Mouse (Mus musculus): ENCODE data around the gene Btg2.

The Btg2 gene

DNA sequence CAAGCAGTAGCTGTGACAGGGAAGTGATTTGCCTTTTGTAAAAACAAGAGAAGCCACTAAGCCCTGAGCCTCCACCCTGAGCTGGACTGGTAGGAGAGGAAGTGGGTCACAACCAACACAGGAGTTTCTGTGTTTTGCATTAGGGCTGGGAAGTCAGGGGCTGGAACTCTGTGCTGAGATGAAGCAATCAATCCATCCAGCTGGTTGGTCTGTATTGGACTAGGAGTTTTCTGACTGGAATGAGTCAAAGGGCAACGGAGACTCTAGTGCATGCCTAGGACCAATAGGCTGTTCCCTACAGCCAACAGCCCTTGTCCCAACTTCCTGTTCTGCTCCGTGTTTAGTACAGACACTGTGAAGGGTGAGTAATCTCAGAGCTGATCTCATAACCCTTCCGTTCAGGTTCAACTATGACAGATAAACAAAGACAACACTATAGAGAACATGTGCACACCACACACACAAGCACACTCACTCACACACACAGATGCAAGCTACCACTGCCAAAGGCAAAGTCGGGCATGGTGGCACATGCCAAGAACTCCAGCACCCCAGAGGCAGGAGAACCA lies 13.6 kb downstream of the Btg2 start:
- in situ Hi-C loops (cut with MboI; ENCODE audit: unreplicated experiment in 2 of 2), result loop anchor here (10.0 to 25.0 kb wide), 5 partner anchors 371 to 1069 kb away; partner anchors contain the start of genes Ppp1r15b (in 2 of the 2), Lax1 (in 1 of the 2) and Ptpn7 (in 1 of the 2)

DNA sequence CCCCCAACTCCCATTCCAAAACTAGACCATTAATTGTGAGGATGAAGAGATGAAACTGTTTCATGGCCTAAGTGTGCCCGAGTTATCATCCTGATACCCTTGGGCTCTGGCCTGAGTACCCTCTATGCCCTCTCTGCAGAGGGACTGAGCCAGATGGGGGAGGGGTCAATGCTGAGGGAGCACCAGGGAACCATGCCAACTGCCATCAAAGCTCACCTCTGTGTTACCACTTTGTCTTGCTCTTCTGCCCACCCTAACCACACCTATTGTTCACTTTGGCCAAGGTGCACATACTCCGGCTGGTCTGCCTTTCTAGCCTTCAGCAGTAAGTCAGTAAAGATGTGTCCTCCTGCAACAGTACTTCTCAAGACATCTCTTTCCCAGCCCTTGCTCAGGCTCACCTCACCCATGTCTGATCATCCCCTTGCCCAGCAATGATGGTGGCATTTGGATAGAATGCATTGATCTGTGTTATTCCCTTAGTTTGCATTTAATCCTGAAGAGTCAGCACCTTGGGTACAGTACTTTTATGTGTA lies 14.6 kb downstream of the Btg2 start:
- in situ Hi-C loops (cut with MboI; ENCODE audit: unreplicated experiment in 2 of 2), result loop anchor here (10.0 to 25.0 kb wide), 5 partner anchors 370 to 1070 kb away; partner anchors contain the start of genes Ppp1r15b (in 2 of the 2), Lax1 (in 1 of the 2) and Ptpn7 (in 1 of the 2)

DNA sequence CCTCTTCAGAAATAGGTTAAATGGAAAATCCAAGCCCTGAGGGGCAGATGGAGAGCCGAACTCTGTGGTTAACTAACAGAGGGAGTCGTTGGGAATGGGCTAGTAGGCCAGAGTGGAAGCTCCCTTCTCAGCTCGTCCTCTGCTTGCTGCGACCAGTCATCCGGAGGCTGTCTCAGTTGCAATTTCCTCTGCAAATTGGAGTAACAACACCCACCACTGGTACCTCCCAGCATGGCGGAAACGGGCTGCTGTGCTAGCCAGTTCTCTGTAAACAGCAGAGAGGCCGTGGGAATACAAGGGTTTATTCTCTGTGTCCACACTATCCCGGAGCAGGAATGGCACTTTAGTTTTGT lies 15.2 kb downstream of the Btg2 start:
- in situ Hi-C loops (cut with MboI; ENCODE audit: unreplicated experiment in 2 of 2), result loop anchor here (10.0 to 25.0 kb wide), 5 partner anchors 369 to 1071 kb away; partner anchors contain the start of genes Ppp1r15b (in 2 of the 2), Lax1 (in 1 of the 2) and Ptpn7 (in 1 of the 2)

DNA sequence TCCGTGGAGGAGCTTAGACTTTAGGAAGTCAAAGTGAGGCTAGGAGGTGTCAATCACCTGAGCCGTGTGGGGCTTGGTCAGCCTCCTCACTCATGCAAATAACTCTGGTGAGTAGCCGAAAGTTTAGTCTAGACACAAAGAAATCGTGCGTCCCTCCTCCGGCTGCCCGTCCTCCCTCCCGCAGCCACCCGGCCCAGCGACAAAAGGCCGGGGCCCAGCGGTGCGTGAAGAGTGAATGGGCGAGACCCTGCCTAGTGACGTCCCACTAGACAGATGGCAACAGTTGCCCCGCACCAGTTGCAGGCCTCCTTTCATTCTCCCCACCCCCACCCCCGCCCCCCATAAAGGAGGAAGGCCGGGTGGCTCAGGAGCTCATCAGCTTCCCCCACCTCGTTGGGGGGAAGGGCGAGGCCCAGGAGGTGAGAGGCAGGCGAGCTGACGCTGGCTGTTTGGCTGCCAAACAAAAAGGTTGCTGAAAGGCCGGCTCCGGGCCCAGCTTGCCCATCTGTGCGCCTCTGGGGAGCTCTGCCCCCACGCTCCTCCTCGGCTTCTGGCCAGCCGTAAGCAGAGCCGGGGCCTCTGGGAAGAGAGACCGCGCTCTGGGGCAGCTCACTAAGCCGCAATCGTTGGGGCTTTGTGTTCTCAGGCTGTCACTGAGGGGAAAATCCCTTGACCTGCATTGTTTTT lies 15.7 kb downstream of the Btg2 start:
- in situ Hi-C loops (cut with MboI; ENCODE audit: unreplicated experiment in 2 of 2), result loop anchor here (10.0 to 25.0 kb wide), 5 partner anchors 368 to 1072 kb away; partner anchors contain the start of genes Ppp1r15b (in 2 of the 2), Lax1 (in 1 of the 2) and Ptpn7 (in 1 of the 2)

DNA sequence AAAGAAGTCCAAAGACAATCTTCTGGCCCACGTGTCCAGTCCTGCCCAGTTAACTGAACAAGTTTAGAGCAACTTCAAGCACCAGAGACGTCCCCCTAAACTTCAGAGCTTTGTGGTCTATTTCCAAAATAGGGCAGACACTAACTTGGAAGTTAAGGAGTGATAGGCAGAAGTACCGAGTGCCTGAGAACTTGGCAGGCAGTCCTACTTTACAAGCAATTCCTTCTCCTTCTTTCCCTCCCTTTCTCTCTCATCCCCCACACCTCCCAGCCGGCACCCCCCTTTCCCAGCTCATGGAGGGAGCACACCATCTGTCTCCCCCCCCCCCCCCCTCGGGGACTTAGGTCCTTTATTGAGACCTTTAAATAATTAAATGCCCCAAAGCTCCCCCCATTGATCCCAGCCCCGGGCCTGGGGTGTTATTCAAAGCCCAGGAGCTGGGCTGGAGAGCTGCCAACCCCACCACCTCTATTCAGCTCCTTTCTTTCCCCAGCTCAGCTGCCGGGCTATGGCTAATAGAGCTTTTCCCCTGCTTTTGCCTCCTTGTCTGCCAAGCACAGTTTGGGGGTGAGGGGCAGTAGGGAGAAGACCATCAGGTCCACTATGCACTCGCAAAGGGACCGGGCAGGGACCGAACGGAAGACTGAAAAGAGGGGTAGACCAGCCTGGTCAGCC lies 16.4 kb downstream of the Btg2 start:
- in situ Hi-C loops (cut with MboI; ENCODE audit: unreplicated experiment in 2 of 2), result loop anchor here (10.0 to 25.0 kb wide), 5 partner anchors 368 to 1072 kb away; partner anchors contain the start of genes Ppp1r15b (in 2 of the 2), Lax1 (in 1 of the 2) and Ptpn7 (in 1 of the 2)

DNA sequence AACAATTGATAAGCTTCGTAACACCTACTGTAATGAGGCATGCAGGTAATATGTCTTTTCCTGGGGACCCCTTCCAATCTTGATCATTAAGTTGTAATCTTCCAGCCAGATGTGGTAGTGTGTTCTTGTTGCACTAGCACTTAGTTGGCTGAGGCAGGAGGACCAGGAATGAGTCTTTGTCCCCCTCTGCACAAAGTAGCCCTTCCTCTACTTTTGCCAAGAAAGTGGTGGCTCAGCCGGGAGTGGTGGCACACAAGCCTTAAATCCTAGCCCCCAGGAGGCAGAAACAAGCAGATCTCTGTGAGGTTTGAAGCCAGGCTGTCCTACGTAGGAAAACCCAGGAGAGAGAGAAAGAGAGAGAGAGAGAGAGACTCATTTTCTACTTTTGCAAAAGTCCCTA lies 17.0 kb downstream of the Btg2 start:
- in situ Hi-C loops (cut with MboI; ENCODE audit: unreplicated experiment in 2 of 2), result loop anchor here (10.0 to 25.0 kb wide), 5 partner anchors 367 to 1073 kb away; partner anchors contain the start of genes Ppp1r15b (in 2 of the 2), Lax1 (in 1 of the 2) and Ptpn7 (in 1 of the 2)

DNA sequence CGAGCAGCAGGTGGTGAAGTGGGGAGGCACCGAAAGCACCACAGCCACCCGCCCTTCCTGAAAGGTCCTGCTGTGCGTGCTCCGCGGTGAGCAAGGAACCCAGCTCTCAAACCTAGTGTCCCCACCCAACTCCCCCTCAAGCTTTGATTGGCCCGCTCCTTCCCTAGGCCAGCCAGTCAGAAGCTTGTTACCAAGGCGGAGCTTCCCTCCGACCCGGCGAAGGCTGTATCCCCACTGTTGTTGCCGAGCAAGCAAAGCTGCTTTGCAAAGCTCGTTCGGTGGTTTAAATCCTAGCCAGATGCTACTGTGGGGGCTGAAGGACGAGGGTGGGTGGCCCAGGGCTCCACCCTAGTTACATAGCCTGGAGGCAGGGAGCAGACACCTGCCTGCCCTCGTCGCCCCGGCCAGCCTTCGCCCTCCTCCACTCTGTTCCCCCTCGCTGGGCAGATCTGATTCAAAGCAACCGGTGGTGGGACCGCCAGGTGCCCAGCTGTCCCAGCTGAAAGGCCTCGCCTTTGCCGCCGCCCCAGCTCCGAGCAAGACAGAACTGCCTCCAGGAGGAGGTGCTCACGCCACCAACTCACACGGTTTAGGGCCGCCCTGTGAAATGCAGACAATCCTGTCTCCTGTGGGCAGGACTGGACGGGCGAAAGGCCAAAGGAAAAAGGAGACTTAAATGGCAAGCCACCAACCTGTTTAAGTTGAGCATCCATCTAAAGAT lies 17.9 kb downstream of the Btg2 start:
- in situ Hi-C loops (cut with MboI; ENCODE audit: unreplicated experiment in 2 of 2), result loop anchor here (10.0 to 25.0 kb wide), 5 partner anchors 366 to 1074 kb away; partner anchors contain the start of genes Ppp1r15b (in 2 of the 2), Lax1 (in 1 of the 2) and Ptpn7 (in 1 of the 2)

DNA sequence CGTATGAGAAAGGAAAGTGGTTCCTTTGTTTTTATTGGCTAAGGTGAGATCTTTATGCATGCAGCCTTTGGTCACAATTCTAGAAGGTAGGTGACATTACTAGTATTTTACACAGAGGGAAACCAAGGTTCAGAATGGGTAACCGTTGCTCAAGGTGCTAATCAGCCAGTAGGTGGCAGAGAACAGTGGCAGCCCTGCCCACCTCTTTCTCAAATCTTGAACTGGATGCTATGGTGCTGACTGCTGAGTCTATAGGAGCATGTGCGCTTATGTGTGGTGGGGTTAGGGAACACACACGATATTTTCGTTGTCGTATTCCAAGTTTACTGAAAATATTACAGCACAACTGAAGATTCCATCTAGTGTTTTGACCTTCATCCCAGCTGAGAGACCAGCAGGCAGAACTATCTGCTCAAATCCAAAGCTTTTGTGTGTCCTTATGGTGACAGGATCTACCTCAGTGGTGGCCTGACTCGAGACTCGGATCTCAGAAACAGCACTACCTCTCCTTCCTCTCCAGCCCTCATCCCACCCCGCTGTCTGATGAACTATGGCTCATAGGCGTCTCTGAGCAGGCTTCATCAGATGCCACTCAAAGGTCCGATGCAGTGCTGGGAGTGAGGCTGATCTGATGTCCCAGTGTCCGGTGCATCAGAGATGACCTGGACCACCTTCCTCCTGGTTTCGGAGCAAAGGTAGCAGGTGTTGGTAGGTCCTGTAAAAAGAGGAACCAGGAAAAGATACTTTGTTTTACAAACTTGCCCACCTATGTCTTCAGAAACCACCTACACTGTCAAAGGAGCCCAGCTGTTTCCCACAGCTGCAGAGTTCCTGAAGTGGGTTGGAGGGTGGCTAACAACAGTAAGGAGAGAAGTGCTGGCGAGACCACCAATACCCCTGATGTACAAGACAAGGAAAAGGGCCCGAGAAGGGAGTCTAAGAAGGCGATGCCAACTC lies 18.9 kb downstream of the Btg2 start:
- in situ Hi-C loops (cut with MboI; ENCODE audit: unreplicated experiment in 2 of 2), result loop anchor here (5.0 to 25.0 kb wide), 6 partner anchors 47 to 1075 kb away; partner anchors contain the start of genes Ppp1r15b (in 2 of the 2), Lax1 (in 1 of the 2) and Ptpn7 (in 1 of the 2)

DNA sequence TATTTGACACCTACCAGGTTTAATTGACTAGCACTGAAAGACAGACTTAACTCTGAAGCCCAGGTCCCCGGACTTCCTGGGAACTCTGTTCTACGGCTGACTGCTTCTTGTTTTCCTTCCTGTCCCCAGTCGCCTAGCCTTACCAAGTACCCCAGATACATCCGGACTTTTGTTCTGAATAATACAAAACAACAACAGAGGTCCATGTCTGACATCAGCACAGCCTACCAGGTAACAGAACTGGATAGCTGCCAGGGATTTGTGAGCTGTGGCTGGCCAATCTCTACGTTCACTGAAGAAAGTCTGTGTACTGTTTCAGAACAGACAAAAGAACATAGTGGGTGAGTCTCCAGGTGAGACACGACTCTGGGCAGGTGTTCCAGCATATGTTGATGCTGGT lies 20.1 kb downstream of the Btg2 start:
- in situ Hi-C loops (cut with MboI; ENCODE audit: unreplicated experiment in 2 of 2), result loop anchor here (5.0 to 25.0 kb wide), 2 partner anchors 48 to 922 kb away; partner anchors contain the start of gene Ppp1r15b (in 1 of the 2)

DNA sequence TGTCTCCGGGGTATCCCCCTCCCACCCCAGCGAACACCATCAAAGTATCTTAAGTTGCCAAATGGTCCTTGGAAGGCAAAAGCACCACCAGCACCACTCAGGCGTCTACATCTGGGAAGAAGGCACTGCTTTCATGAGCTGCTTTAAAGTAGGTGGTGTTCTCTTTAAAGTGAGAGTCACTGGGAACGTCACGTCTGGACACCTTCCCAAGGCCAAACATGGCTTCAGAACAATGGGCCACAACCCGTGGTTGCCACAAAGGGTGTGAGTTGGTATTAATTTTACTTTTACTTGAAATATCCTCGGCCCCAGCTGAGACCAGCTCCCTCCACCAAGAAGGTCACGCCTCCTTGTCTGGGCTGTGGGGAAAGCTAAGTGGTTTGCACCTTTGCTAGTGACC lies 21.2 kb downstream of the Btg2 start:
- in situ Hi-C loops (cut with MboI; ENCODE audit: unreplicated experiment in 2 of 2), result loop anchor here (5.0 to 25.0 kb wide), 2 partner anchors 50 to 920 kb away; partner anchors contain the start of gene Ppp1r15b (in 1 of the 2)

DNA sequence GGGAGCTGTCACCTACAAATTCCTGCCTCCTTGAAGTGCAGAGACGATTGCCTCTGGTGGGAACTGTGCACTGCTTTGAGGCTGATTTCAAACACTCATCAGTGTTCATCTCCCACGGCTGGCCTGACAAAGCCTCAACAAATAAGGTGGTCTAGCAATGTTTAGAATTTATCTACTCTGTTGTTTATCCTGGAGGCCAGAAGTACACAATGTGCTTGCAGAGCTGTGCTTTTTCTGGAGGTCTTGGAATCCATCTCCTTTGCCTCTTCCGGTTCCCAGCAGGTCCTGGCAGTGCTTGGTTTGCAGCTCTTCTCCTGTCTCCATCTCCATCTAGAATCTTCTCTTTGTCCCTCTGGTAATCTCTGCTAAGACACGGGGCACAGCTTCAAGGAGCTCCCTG lies 22.6 kb downstream of the Btg2 start:
- in situ Hi-C loops (cut with MboI; ENCODE audit: unreplicated experiment in 2 of 2), result loop anchor here (5.0 to 25.0 kb wide), 2 partner anchors 51 to 919 kb away; partner anchors contain the start of gene Ppp1r15b (in 1 of the 2)

DNA sequence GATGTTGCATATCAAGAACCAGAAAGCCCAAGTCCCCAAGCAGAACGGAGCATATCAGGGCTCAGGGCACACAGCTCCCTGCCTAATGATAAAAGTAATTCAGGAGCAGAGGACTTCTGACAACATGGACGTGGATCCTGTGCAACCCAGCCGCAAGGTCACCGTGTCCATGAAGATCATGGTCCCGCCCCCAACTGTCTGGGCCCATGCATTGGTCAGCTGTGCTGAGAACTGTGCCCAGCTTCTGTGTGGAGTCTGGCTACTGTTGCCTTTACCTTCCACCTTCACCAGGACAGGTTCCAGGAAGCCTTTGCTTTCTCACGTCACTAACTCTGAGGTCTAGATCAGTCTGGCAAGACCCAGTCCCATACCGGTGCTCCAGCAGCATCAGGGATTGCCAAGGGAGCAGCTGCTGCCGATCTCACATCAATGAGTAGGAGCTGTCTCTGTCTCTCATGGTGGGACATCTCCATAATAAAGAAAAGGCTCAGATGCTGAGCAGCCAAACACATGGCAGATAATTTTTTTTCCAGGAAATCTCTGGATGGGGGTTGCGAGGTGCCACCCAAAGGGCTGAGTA lies 23.2 kb downstream of the Btg2 start:
- in situ Hi-C loops (cut with MboI; ENCODE audit: unreplicated experiment in 2 of 2), result loop anchor here (5.0 to 25.0 kb wide), 2 partner anchors 52 to 918 kb away; partner anchors contain the start of gene Ppp1r15b (in 1 of the 2)

DNA sequence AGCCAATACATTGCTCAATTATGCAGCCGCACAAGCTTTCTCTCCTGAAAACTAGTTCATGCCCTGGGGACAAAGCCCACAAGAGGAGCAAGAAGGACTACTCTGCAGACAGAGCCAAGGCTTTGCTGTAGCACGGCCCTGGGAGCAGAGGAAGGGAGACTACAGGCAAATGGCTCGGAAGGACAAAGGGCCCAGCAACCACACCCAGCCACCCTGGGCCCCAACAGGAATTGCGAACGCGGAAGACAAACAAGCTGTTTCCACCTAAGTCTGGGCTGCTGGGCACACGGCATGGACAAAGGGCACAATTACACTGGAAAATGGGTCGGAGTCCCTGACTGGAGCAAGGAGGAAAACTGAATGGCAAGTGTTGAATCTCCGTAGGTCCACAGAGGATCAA lies 23.9 kb downstream of the Btg2 start:
- in situ Hi-C loops (cut with MboI; ENCODE audit: unreplicated experiment in 2 of 2), result loop anchor here (5.0 to 25.0 kb wide), 2 partner anchors 52 to 918 kb away; partner anchors contain the start of gene Ppp1r15b (in 1 of the 2)

DNA sequence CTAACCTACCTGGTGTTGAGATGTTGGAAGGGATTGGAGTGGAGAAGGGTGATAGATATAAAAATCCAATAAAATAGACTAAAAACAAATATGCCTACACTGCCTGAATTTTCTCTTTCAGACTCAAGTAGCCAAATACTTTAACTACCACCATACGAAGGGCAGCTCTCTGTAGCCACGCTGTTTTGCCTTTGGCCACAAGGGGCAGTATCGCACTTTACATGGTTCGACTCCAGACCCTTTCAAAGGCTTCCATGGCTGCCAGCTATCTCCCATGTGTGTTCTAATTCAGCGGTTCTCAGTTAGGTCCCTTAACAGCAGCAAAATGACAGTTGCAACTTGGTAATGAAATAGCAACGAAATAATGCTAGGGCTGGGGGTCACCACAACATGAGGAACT lies 25.7 kb downstream of the Btg2 start:
- in situ Hi-C loops (cut with MboI; ENCODE audit: unreplicated experiment in 2 of 2), result loop anchor here in 1 of 2 experiments (25.0 kb wide), 1 partner anchor 916 kb away; the partner anchor contains the start of gene Ppp1r15b

DNA sequence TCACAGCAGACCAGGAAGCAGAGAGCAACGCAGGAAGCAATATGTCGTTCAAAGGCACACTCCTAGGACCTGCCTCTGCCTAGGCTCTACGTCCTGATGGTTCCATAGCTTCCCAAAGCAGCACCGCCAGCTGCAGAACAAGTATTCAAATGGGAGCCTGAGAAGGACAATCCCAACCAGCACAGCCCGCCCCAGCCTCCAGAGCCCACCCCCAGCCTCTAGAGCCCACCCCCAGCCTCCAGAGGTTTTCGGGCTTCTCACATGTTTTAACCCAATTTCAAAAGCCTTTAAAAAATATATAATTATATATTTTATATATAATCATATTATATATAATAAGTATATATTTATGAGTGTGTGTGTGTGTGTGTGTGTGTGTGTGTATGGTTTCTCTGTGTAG lies 29.4 kb downstream of the Btg2 start:
- in situ Hi-C loops (cut with MboI; ENCODE audit: unreplicated experiment in 2 of 2), result loop anchor here (5.0 to 25.0 kb wide), 5 partner anchors 137 to 665 kb away; no protein-coding TSS in a partner anchor

DNA sequence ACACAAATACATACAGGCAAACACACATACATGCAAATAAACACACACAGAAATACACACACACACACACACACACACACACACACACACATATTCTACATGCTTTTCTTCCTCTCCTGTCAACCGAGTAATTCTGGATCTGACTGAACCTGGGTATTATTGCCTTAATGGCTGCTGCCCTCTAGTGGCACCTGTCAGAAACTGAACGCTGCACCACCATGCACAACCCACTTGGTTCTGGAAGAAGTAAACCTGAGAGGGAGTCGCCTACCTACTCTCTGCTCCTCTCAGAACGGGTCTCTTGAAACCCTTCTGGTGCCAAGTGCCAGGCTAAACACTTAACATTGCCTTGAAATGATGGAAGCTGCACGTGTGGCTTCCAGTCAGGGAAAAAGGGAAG lies 30.2 kb downstream of the Btg2 start:
- in situ Hi-C loops (cut with MboI; ENCODE audit: unreplicated experiment in 2 of 2), result loop anchor here (5.0 to 25.0 kb wide), 5 partner anchors 136 to 664 kb away; no protein-coding TSS in a partner anchor

DNA sequence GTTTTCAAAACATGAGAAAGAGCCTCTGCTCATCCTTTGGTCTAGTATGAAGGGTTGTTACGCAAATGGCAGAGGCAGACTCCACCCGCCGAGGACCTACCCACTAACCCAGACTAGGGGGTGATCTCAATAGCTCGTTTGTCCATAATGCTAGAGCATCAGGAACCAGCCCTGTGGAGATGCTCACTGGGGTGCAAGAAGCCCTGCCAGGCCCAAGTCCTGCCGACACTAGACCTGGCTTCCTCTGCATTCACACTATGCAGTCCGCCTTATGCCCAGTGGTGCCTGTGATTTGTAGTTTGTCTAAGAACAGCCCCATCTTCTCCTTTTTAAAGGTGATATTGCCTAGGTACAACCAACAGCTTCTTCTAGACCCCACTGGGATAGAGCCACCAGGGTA lies 31.5 kb downstream of the Btg2 start:
- in situ Hi-C loops (cut with MboI; ENCODE audit: unreplicated experiment in 2 of 2), result loop anchor here (5.0 to 25.0 kb wide), 5 partner anchors 135 to 663 kb away; no protein-coding TSS in a partner anchor
